Mouse (Mus musculus): ENCODE results near the gene Ankrd6.

DNA sequence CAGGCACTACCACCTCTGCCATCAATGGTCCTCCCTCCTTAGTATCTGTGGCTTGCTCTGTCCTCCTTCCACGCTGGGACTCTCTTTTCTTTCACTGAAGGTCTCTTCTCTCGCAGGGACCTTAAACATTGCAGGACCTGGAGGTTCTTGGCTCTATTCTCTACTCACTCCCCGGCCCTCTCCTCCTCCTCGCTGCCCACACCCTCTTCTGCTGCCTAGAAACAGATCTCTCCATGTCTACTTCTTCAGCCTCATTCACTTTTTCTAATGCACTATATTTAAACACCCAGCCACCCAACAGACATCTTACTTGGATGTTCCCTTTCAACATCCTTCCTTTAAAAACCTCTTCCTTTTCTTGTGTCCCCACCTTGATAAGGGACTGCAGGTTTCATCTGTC is 82.2 kb downstream of the Ankrd6 start:
- no peak for TF ChIP-seq CTCF (IDR thresholded peaks at IDR 0.05; ENCODE audit: borderline replicate concordance, insufficient read depth, low read length)
- no peak for TF ChIP-seq POLR2A (IDR thresholded peaks at IDR 0.05; ENCODE audit: low read depth, low read length)
